Mouse (Mus musculus): ENCODE measurements at regions not wholly inside any gene's neighbourhood (a gene's known extent, or its start where the extent isn't known, plus 50 kb on each side); places are given as distances from the start of the nearest gene placed in this dataset.

- no peak for DNase-seq (ENCODE audit: low read depth in 1 of 2, low spot score in 2 of 2)
Observed at GRCm38 (mm10) chr16:24341736-24342135, 51.6 kb upstream of the Lpp start.

GRCm38 (mm10) chr16:24340646-24341045, 52.7 kb upstream of the Lpp start:
- no peak for DNase-seq (ENCODE audit: low read depth in 1 of 2, low spot score in 2 of 2)

- DNase-seq (ENCODE audit: low read depth in 1 of 2, low spot score in 2 of 2) = no peak
Observed at GRCm38 (mm10) chr16:24339320-24340265, 53.7 kb upstream of the Lpp start.

GRCm38 (mm10) chr16:24338404-24338803, 54.9 kb upstream of the Lpp start:
- DNase-seq (ENCODE audit: low read depth in 1 of 2, low spot score in 2 of 2) = no peak

- no peak for DNase-seq (ENCODE audit: low read depth in 1 of 2, low spot score in 2 of 2)
Observed at GRCm38 (mm10) chr16:24334389-24334788, 58.9 kb upstream of the Lpp start.

- no peak for DNase-seq (ENCODE audit: low read depth in 1 of 2, low spot score in 2 of 2)
Observed at GRCm38 (mm10) chr16:24331446-24332020, 61.8 kb upstream of the Lpp start.

GRCm38 (mm10) chr16:24326571-24326970, 66.7 kb upstream of the Lpp start:
- DNase-seq (ENCODE audit: low read depth in 1 of 2, low spot score in 2 of 2) = no peak

GRCm38 (mm10) chr16:24326046-24326445, 67.3 kb upstream of the Lpp start:
- DNase-seq (ENCODE audit: low read depth in 1 of 2, low spot score in 2 of 2) = no peak

- no peak for DNase-seq (ENCODE audit: low read depth in 1 of 2, low spot score in 2 of 2)
Observed at GRCm38 (mm10) chr16:24324917-24325316, 68.4 kb upstream of the Lpp start.

GRCm38 (mm10) chr16:24318723-24319437, 74.4 kb upstream of the Lpp start:
- no peak for DNase-seq (ENCODE audit: low read depth in 1 of 2, low spot score in 2 of 2)

GRCm38 (mm10) chr16:24313544-24314326, 79.6 kb upstream of the Lpp start:
- DNase-seq (ENCODE audit: low read depth in 1 of 2, low spot score in 2 of 2) = no peak

GRCm38 (mm10) chr16:24305391-24305790, 87.9 kb upstream of the Lpp start:
- DNase-seq (ENCODE audit: low read depth in 1 of 2, low spot score in 2 of 2) = no peak

- no peak for DNase-seq (ENCODE audit: low read depth in 1 of 2, low spot score in 2 of 2)
Observed at GRCm38 (mm10) chr16:24296790-24297189, 96.5 kb upstream of the Lpp start.

GRCm38 (mm10) chr16:24295626-24296440, 97.5 kb upstream of the Lpp start:
- DNase-seq (ENCODE audit: low read depth in 1 of 2, low spot score in 2 of 2) = no peak

- DNase-seq (ENCODE audit: low read depth in 1 of 2, low spot score in 2 of 2) = no peak
Observed at GRCm38 (mm10) chr16:24284215-24284614, 109.1 kb upstream of the Lpp start.

- no peak for DNase-seq (ENCODE audit: low read depth in 1 of 2, low spot score in 2 of 2)
Observed at GRCm38 (mm10) chr16:24282194-24282683, 111.1 kb upstream of the Lpp start.

- no peak for DNase-seq (ENCODE audit: low read depth in 1 of 2, low spot score in 2 of 2)
Observed at GRCm38 (mm10) chr16:24281561-24281960, 111.7 kb upstream of the Lpp start.

- DNase-seq (ENCODE audit: low read depth in 1 of 2, low spot score in 2 of 2) = no peak
Observed at GRCm38 (mm10) chr16:24277857-24278256, 115.5 kb upstream of the Lpp start.

GRCm38 (mm10) chr16:24262701-24263100, 130.6 kb upstream of the Lpp start:
- no peak for DNase-seq (ENCODE audit: low read depth in 1 of 2, low spot score in 2 of 2)

- DNase-seq (ENCODE audit: low read depth in 1 of 2, low spot score in 2 of 2) = no peak
Observed at GRCm38 (mm10) chr16:24259711-24260230, 133.5 kb upstream of the Lpp start.

All from monocyte, adult 2 months (primary cell).